Mouse (Mus musculus): Measurements from ENCODE around the gene Acot3. TPM values are rescaled to one million over a fixed set of nuclear protein-coding genes. Genes with fewer than 3 reads are reported as not detected.
"Not testable (repeated sequence)": the region's sequence is repeated elsewhere in the genome, so short reads cannot be mapped to it uniquely, and the experiment has no call there.

Acot3 gene
- polyA plus RNA-seq, 1 experiment from 2014 or later = 0.92 TPM

DNA sequence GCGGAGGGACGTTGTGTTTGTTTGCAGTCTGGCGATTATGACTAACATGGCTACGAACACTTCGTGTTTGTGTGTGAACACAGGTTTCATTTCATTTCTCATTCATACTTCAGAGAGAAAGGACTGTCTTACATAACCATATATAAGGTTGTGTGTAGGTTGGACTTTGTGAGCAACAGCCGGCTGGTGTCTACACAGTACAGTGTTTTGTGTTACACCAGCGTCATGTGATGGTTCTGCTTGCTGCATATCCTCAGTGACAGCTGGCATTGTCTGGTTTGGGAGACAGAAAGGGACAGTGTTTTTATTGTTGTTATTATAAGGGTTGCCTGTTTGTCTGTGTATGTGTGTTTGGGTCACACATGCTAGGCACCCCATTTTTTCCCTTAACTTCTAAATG lies 38.2 kb upstream of the Acot3 start:
- Histone ChIP-seq H3K4me2 (ENCODE audit: low read depth, low read length) (no peak overlapping the region), H3K36me3 (ENCODE audit: control insufficient read depth, insufficient read depth) (peaks cover 6% of the 10 kb centered on the region; the same call in 1 of the 2 replicates), H3K4me3 (ENCODE audit: low read length) (no peak overlapping the region), H3K4me1 (ENCODE audit: control insufficient read depth, insufficient read depth, low read length) (peaks cover 10% of the 10 kb centered on the region), H3K9ac (ENCODE audit: low read length) (no peak overlapping the region), H3K27ac (ENCODE audit: low read length) (no peak overlapping the region), H3K9me3 (replicated peaks; ENCODE audit: control insufficient read depth, low read length) (no peaks in the 10 kb centered on the region), H3K27me3 (ENCODE audit: control insufficient read depth, insufficient read depth, low read length) (no peaks in the 10 kb centered on the region)
- 93% methylated on average over 7 of the region's 7 CpGs for WGBS
- no peak for ATAC-seq (replicated peaks; ENCODE audit: extremely low read depth, insufficient read depth, low FRiP score)

DNA sequence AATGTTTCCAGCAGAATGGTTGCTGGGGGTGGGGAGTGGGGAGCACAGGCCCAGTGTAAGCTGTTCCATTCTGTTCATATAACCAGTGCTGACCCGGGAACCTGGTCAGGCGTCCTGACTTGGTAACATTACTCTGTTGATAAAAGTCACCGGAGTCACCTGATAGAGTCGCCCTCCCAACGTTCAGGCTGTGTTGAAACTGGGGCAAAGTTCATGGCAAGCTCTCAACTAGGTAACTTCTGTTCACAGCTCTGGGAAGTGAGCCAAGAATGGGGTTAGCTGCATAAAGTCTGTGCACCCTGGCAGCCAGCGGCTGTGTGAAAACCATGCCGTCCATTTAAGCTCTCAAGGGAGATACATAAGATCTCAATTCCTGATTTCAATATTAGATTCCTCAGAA lies 31.4 kb upstream of the Acot3 start:
- not testable (repeated sequence) for H3K9me3 ChIP-seq (replicated peaks; ENCODE audit: control insufficient read depth, low read length); H3K27me3 ChIP-seq (ENCODE audit: control insufficient read depth, insufficient read depth, low read length); H3K36me3 ChIP-seq (ENCODE audit: control insufficient read depth, insufficient read depth); H3K4me3 ChIP-seq (ENCODE audit: low read length); H3K4me1 ChIP-seq (ENCODE audit: control insufficient read depth, insufficient read depth, low read length); H3K4me2 ChIP-seq (ENCODE audit: low read depth, low read length); H3K9ac ChIP-seq (ENCODE audit: low read length)
- WGBS = 16% methylated on average over 7 of the region's 7 CpGs
- H3K27ac ChIP-seq (ENCODE audit: low read length) = peak overlapping the region; percentile 62; the same call in 1 of the 2 replicates
- ATAC-seq (replicated peaks; ENCODE audit: extremely low read depth, insufficient read depth, low FRiP score) = peak; percentile 93

DNA sequence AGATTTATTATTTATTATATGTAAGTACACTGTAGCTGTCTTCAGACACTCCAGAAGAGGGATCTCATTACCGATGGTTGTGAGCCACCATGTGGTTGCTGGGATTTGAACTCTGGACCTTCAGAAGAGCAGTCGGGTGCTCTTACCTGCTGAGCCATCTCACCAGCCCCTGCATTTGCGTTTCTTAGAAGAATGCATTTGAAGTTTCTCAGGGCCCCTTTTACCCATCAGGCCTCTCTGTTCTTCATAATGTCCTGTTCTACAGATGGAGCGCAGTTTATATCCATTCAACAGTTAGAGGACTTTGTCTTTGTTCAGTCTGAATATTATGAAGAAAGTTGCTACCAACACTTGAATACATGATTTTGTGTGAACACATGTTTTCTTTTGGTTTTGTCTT lies 29.7 kb upstream of the Acot3 start:
- 90% methylated on average over 4 of the region's 4 CpGs for WGBS
- not testable (repeated sequence) for H3K9ac ChIP-seq (ENCODE audit: low read length); H3K27me3 ChIP-seq (ENCODE audit: control insufficient read depth, insufficient read depth, low read length); H3K4me1 ChIP-seq (ENCODE audit: control insufficient read depth, insufficient read depth, low read length); ATAC-seq (replicated peaks; ENCODE audit: extremely low read depth, insufficient read depth, low FRiP score); H3K4me3 ChIP-seq (ENCODE audit: low read length); H3K36me3 ChIP-seq (ENCODE audit: control insufficient read depth, insufficient read depth); H3K9me3 ChIP-seq (replicated peaks; ENCODE audit: control insufficient read depth, low read length); H3K27ac ChIP-seq (ENCODE audit: low read length); H3K4me2 ChIP-seq (ENCODE audit: low read depth, low read length)

DNA sequence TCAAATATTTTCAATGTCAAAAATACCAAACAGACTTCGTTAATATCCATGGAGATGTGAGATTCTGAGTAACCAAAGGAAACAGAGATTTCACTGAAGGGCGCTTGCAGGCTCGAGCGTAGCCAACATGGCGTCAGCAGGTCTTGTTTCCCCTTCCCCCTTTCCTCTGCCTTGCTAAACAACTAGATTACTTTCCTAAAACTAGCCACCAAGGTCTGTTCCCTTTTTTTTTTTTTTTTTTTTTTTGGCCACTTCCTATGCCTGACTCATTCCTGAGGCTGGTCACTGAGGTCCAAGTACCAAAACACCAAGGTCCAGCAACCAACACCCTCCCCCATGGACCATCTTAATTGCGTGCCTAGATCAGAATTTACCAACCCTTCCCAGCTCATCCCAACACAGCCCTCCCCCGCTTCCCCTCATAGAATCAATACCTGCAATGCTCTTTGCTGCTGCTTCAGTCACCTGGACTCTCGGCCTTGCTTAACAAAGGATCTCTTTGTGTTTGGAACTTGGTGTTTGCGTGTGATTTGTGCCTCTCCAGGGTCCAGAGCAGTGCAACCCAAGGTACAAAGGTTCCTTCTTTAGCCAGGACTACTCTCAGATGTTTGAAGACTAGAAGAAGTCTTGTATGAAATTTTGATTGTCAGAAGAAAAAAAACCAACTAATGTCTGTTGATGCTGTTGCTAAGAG lies 28.7 kb upstream of the Acot3 start:
- Histone ChIP-seq H3K4me1 (ENCODE audit: control insufficient read depth, insufficient read depth, low read length) (peaks cover 9% of the 10 kb centered on the region), H3K4me3 (ENCODE audit: low read length) (no peak overlapping the region), H3K27me3 (ENCODE audit: control insufficient read depth, insufficient read depth, low read length) (no peaks in the 10 kb centered on the region), H3K9me3 (replicated peaks; ENCODE audit: control insufficient read depth, low read length) (no peaks in the 10 kb centered on the region), H3K9ac (ENCODE audit: low read length) (no peak overlapping the region), H3K27ac (ENCODE audit: low read length) (no peak overlapping the region), H3K4me2 (ENCODE audit: low read depth, low read length) (no peak overlapping the region), H3K36me3 (ENCODE audit: control insufficient read depth, insufficient read depth) (no peaks in the 10 kb centered on the region)
- no peak for ATAC-seq (replicated peaks; ENCODE audit: extremely low read depth, insufficient read depth, low FRiP score)
- 81% methylated on average over 9 of the region's 9 CpGs for WGBS

DNA sequence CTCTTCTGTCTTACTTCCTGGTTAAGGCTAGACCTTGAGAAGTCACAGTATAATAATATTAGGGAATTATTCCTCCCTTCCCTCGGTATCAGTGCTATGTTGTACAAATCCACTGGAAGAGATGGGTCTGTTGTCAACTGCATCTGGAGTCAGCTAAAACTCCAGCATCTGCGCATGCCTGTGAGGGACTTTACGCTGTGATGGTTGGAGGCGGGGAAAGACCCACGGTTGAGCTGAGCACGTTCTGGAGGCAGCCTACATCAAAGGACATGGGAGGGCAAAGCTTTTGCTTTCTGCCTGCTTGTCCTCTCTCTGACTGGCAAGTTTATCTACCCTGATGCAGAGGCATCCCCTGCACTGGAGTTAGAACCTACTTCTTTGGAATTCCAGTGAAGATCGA lies 26.1 kb upstream of the Acot3 start:
- 79% methylated on average over 7 of the region's 7 CpGs for WGBS

DNA sequence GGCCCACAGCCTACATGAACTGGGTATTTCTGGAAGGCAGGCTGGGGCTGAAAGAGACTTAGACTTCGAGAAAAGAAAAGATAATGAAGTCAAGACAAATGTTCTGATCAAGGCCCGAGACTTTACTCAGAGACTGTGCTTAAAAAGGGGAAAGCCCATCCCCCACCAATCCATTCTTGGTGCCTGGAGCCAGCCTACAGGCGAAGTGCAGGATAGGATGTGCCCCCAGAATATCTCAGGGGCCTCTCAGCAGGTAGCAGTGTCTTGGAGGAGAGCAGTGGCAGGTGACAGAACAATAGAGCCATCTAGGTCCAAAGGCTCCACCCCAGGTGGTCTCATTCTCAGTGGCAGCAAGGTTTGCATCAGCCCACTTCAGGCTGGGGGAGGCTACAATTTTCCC lies 23.6 kb upstream of the Acot3 start:
- H3K27ac ChIP-seq (ENCODE audit: low read length); H3K4me1 ChIP-seq (ENCODE audit: control insufficient read depth, insufficient read depth, low read length); H3K4me3 ChIP-seq (ENCODE audit: low read length); H3K36me3 ChIP-seq (ENCODE audit: control insufficient read depth, insufficient read depth); ATAC-seq (replicated peaks; ENCODE audit: extremely low read depth, insufficient read depth, low FRiP score); H3K4me2 ChIP-seq (ENCODE audit: low read depth, low read length); H3K27me3 ChIP-seq (ENCODE audit: control insufficient read depth, insufficient read depth, low read length); H3K9ac ChIP-seq (ENCODE audit: low read length); H3K9me3 ChIP-seq (replicated peaks; ENCODE audit: control insufficient read depth, low read length): not testable (repeated sequence)
- 64% methylated on average over 3 of the region's 3 CpGs for WGBS

More for the DNA sequence above, 26.1 kb upstream of the Acot3 start:
- H3K27me3 ChIP-seq (ENCODE audit: control insufficient read depth, insufficient read depth, low read length) = no peaks in the 10 kb centered on the region
- no peaks in the 10 kb centered on the region for H3K36me3 ChIP-seq (ENCODE audit: control insufficient read depth, insufficient read depth)
- no peak overlapping the region for H3K9ac ChIP-seq (ENCODE audit: low read length)
- H3K9me3 ChIP-seq (replicated peaks; ENCODE audit: control insufficient read depth, low read length) = no peaks in the 10 kb centered on the region
- no peak for ATAC-seq (replicated peaks; ENCODE audit: extremely low read depth, insufficient read depth, low FRiP score)
- no peak overlapping the region for H3K27ac ChIP-seq (ENCODE audit: low read length)
- H3K4me2 ChIP-seq (ENCODE audit: low read depth, low read length) = no peak overlapping the region
- H3K4me3 ChIP-seq (ENCODE audit: low read length) = no peak overlapping the region
- peaks cover 5% of the 10 kb centered on the region; the same call in 1 of the 2 replicates for H3K4me1 ChIP-seq (ENCODE audit: control insufficient read depth, insufficient read depth, low read length)

DNA sequence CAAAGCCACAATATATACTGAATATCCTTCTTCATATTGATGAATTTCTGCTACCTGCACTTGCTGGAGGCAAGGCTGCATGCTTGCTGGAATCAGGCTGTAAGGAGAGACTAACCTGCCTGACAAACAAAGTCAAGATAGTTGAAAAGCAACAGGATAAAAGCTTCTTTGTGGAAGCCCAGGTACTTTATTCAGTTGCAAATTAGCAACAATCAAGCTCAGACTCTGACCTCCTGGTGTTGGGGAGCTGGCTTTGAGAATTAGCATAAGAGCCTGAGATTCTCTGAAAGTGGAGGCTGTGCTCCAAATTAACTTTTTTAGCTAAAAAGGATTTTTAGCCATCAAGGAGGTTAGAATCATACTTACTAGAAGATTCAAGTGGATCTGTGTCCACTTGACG lies 22.9 kb upstream of the Acot3 start:
- 90% methylated on average over 1 of the region's 1 CpGs for WGBS
- not testable (repeated sequence) for H3K27me3 ChIP-seq (ENCODE audit: control insufficient read depth, insufficient read depth, low read length); H3K36me3 ChIP-seq (ENCODE audit: control insufficient read depth, insufficient read depth)

DNA sequence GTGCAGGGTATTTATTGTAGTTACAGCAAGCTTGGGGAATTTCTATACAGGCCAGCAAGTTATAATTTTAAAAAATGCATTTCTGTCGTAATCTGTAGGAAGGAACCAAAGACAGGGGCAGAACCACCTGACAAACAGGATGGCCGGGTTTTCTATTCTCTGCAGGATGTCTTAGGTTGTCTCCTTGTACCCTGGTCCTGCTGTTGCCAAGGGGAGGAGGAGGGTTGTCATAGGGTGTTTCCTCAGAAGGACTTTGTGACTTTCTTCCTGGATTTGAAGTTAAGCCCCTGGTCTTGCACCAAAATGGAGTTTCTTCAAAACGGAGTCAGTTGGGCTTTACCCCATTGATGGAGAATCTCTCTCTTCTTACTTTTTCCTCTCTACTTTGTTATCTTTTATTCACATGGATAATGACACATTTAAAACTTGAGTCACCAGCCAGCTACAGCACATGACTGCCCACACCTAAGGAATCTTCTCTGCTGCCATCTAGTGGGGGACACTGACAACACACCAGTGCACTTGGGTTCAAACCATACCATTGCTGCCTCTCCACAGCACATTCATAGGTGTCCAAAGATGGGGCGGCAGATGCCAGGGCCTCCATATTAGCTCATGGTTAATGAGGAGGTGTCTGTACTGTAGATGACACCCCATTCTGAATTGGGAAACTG lies 21.1 kb upstream of the Acot3 start:
- Histone ChIP-seq H3K27me3 (ENCODE audit: control insufficient read depth, insufficient read depth, low read length) (no peaks in the 10 kb centered on the region), H3K4me2 (ENCODE audit: low read depth, low read length) (no peak overlapping the region), H3K27ac (ENCODE audit: low read length) (no peak overlapping the region), H3K9ac (ENCODE audit: low read length) (no peak overlapping the region), H3K36me3 (ENCODE audit: control insufficient read depth, insufficient read depth) (no peaks in the 10 kb centered on the region), H3K4me1 (ENCODE audit: control insufficient read depth, insufficient read depth, low read length) (no peaks in the 10 kb centered on the region), H3K4me3 (ENCODE audit: low read length) (no peak overlapping the region), H3K9me3 (replicated peaks; ENCODE audit: control insufficient read depth, low read length) (no peaks in the 10 kb centered on the region)
- 0 out of 2 replicates have a peak, but pooled peaks have one; percentile 63 for ATAC-seq (replicated peaks; ENCODE audit: extremely low read depth, insufficient read depth, low FRiP score)
- 54% methylated on average over 4 of the region's 4 CpGs for WGBS

More for the DNA sequence above, 22.9 kb upstream of the Acot3 start:
- H3K9ac ChIP-seq (ENCODE audit: low read length); H3K4me3 ChIP-seq (ENCODE audit: low read length); H3K4me1 ChIP-seq (ENCODE audit: control insufficient read depth, insufficient read depth, low read length); H3K27ac ChIP-seq (ENCODE audit: low read length); H3K9me3 ChIP-seq (replicated peaks; ENCODE audit: control insufficient read depth, low read length); H3K4me2 ChIP-seq (ENCODE audit: low read depth, low read length); ATAC-seq (replicated peaks; ENCODE audit: extremely low read depth, insufficient read depth, low FRiP score): not testable (repeated sequence)

DNA sequence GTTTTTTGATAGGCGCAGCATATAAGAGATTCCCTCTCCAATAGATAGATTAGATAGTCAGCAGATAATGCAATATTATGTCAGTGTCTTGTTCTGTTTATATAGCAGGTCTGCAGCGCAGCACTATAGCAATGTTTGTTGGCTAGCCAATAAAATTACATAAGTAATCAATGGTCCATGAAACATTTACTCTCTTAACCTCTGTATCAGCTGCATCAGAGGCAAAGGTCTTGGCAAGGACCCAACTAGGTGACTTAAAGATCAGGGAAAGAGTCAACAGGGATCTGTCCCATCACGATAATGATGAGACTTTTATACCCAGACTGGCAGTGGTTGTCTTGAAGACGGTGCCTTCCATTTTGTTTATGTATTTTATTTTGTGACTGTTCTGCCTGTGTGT lies 19.1 kb upstream of the Acot3 start:
- Histone ChIP-seq H3K27me3 (ENCODE audit: control insufficient read depth, insufficient read depth, low read length) (no peaks in the 10 kb centered on the region), H3K4me1 (ENCODE audit: control insufficient read depth, insufficient read depth, low read length) (no peaks in the 10 kb centered on the region), H3K4me2 (ENCODE audit: low read depth, low read length) (no peak overlapping the region), H3K9me3 (replicated peaks; ENCODE audit: control insufficient read depth, low read length) (no peaks in the 10 kb centered on the region), H3K27ac (ENCODE audit: low read length) (no peak overlapping the region), H3K36me3 (ENCODE audit: control insufficient read depth, insufficient read depth) (no peaks in the 10 kb centered on the region), H3K4me3 (ENCODE audit: low read length) (no peak overlapping the region), H3K9ac (ENCODE audit: low read length) (no peak overlapping the region)
- ATAC-seq (replicated peaks; ENCODE audit: extremely low read depth, insufficient read depth, low FRiP score) = no peak
- 90% methylated on average over 4 of the region's 4 CpGs for WGBS
